Mouse (Mus musculus) embryonic fibroblast, embryonic 13.5 days (primary cell): ENCODE measurements at regions not wholly inside any gene's neighbourhood (a gene's known extent, or its start where the extent isn't known, plus 50 kb on each side); places are given as distances from the start of the nearest gene placed in this dataset.

Experiments used
- CTCF ChIP-seq: IDR thresholded peaks from 2 replicates; pipeline ENCODE4 v1.5.1; 2011; ENCODE audit warnings: mild to moderate bottlenecking, control low read depth, low read length, moderate library complexity, borderline replicate concordance; ENCODE audit not compliant: insufficient read depth
- POLR2A ChIP-seq: IDR thresholded peaks from 2 replicates; pipeline ENCODE4 v1.6.1; 2011; ENCODE audit warnings: low read depth, mild to moderate bottlenecking, control low read depth, low read length, moderate library complexity

DNA sequence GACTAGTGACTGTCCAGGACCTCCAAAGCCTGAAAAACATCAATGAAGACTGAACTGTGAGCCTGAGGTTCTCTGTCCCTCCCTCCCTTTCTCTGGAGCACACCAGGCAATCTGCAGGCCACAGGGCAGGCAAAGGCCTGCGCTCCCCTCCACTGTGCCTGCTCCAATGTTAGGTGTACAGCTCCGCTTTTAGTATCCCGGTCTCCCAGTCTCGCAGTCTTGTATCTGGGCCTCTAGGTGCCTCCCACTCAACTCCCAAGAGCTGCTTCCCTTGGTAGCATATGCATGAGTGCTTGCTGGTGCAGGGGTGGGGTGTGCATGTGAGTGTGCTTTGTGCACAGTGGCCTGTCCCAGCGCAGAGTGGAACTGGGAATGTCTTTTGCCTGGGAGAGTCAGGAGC lies 104.0 kb upstream of the Pja1 start:
- TF ChIP-seq POLR2A (no peak), CTCF (no peak)
